Mouse (Mus musculus) midbrain, embryonic 15.5 days (tissue): ENCODE data around the gene Fras1. TPM values are rescaled to one million over a fixed set of nuclear protein-coding genes. Genes with fewer than 3 reads are reported as not detected.

Experiments used
- ATAC-seq: fragments of 200-750 bp; cut with Nextera tagmentation; replicated peaks from 2 replicates; pipeline ENCODE4 v1.8.0; 2017; ENCODE audit warnings: moderate TSS enrichment
- H3K27ac ChIP-seq: fragments of 300-500 bp; sonication (generic); 2 replicates; pipeline ENCODE4 v1.5.1; 2015; ENCODE audit warnings: mild to moderate bottlenecking, inconsistent platforms
- H3K27me3 ChIP-seq: fragments of 300-500 bp; sonication (generic); replicated peaks from 2 replicates; pipeline ENCODE4 v1.6.1; 2015; ENCODE audit warnings: inconsistent platforms
- H3K36me3 ChIP-seq: fragments of 300-500 bp; sonication (generic); replicated peaks from 2 replicates; pipeline ENCODE4 v1.6.1; 2015; ENCODE audit warnings: inconsistent platforms
- H3K4me1 ChIP-seq: fragments of 300-500 bp; sonication (generic); 2 replicates; pipeline ENCODE4 v1.6.1; 2015; ENCODE audit warnings: inconsistent platforms
- H3K4me2 ChIP-seq: fragments of 300-500 bp; sonication (generic); 2 replicates; pipeline ENCODE4 v1.6.1; 2015; ENCODE audit warnings: inconsistent platforms, mild to moderate bottlenecking, moderate library complexity
- H3K4me3 ChIP-seq: fragments of 300-500 bp; sonication (generic); 2 replicates; pipeline ENCODE4 v1.5.1; 2015; ENCODE audit warnings: mild to moderate bottlenecking, inconsistent platforms
- H3K9ac ChIP-seq: fragments of 300-500 bp; sonication (generic); 2 replicates; pipeline ENCODE4 v1.6.1; 2015; ENCODE audit warnings: mild to moderate bottlenecking, inconsistent platforms
- H3K9me3 ChIP-seq: fragments of 300-500 bp; sonication (generic); 2 replicates; pipeline ENCODE4 v1.6.1; 2016; ENCODE audit warnings: inconsistent platforms
- WGBS: fragments of 180-500 bp; shearing (Covaris S2); methylation state at CpG from one replicate; pipeline ENCODE4 v1.1.7; 2015; ENCODE audit warnings: mixed read lengths; 5-methylcytosine and 5-hydroxymethylcytosine counted together
- polyA plus RNA-seq: library from polyadenylated mRNA; unstranded; fragments of >200 nt; fragmentation: Nextera tagmentation; extraction: Ambion mirVana; gene quantifications from 2 replicates; pipeline ENCODE4 v1.2.1, GENCODE M21; 2015

Gene Fras1
- polyA plus RNA-seq, 1 experiment from 2014 or later, result 6.4 TPM

- Histone ChIP-seq H3K4me2 (peak overlapping the region; percentile 67), H3K9ac (no peak overlapping the region), H3K27me3 (0 out of 2 replicates have a peak, but pooled peaks cover 5% of the 10 kb centered on the region), H3K4me3 (no peak overlapping the region), H3K36me3 (no peaks in the 10 kb centered on the region), H3K9me3 (no peaks in the 10 kb centered on the region), H3K27ac (no peak overlapping the region), H3K4me1 (peaks cover 5% of the 10 kb centered on the region)
- no peak for ATAC-seq
- WGBS, result 53% methylated on average over 10 of the region's 10 CpGs
Measured at GRCm38 (mm10) chr5:96793953-96794635, 420.3 kb downstream of the Fras1 start.

- WGBS, result 92% methylated on average over 1 of the region's 1 CpGs
- 0 out of 2 replicates have a peak, but pooled peaks cover 5% of the 10 kb centered on the region for H3K27me3 ChIP-seq
- H3K4me3 ChIP-seq, result no peak overlapping the region
- H3K36me3 ChIP-seq, result no peaks in the 10 kb centered on the region
- no peak overlapping the region for H3K27ac ChIP-seq
- no peak overlapping the region for H3K9ac ChIP-seq
- H3K4me2 ChIP-seq, result no peak overlapping the region
- no peak for ATAC-seq
- no peaks in the 10 kb centered on the region for H3K9me3 ChIP-seq
- peaks cover 5% of the 10 kb centered on the region for H3K4me1 ChIP-seq
Measured at GRCm38 (mm10) chr5:96795752-96796151, 422.0 kb downstream of the Fras1 start.

- H3K4me2 ChIP-seq, result no peak overlapping the region
- ATAC-seq, result no peak
- no peak overlapping the region for H3K4me3 ChIP-seq
- H3K36me3 ChIP-seq, result no peaks in the 10 kb centered on the region
- H3K27me3 ChIP-seq, result 0 out of 2 replicates have a peak, but pooled peaks cover 5% of the 10 kb centered on the region
- H3K27ac ChIP-seq, result no peak overlapping the region
- H3K9ac ChIP-seq, result no peak overlapping the region
- 94% methylated on average over 6 of the region's 6 CpGs for WGBS
- H3K4me1 ChIP-seq, result peaks cover 5% of the 10 kb centered on the region
- H3K9me3 ChIP-seq, result no peaks in the 10 kb centered on the region
Measured at GRCm38 (mm10) chr5:96797465-96797864, 423.7 kb downstream of the Fras1 start.

GRCm38 (mm10) chr5:96799165-96799564, 425.4 kb downstream of the Fras1 start:
- H3K4me1 ChIP-seq, result no peaks in the 10 kb centered on the region
- no peaks in the 10 kb centered on the region for H3K36me3 ChIP-seq
- ATAC-seq, result no peak
- 90% methylated on average over 9 of the region's 9 CpGs for WGBS
- H3K27ac ChIP-seq, result no peak overlapping the region
- H3K27me3 ChIP-seq, result no peaks in the 10 kb centered on the region
- no peaks in the 10 kb centered on the region for H3K9me3 ChIP-seq
- no peak overlapping the region for H3K4me2 ChIP-seq
- H3K4me3 ChIP-seq, result no peak overlapping the region
- no peak overlapping the region for H3K9ac ChIP-seq

- Histone ChIP-seq H3K36me3 (no peaks in the 10 kb centered on the region), H3K4me1 (no peaks in the 10 kb centered on the region), H3K27me3 (no peaks in the 10 kb centered on the region), H3K9ac (no peak overlapping the region), H3K4me3 (no peak overlapping the region), H3K9me3 (no peaks in the 10 kb centered on the region), H3K4me2 (no peak overlapping the region), H3K27ac (no peak overlapping the region)
- WGBS, result 91% methylated on average over 9 of the region's 9 CpGs
- ATAC-seq, result no peak
Measured at GRCm38 (mm10) chr5:96799969-96800368, 426.2 kb downstream of the Fras1 start.

GRCm38 (mm10) chr5:96802185-96802584, 428.4 kb downstream of the Fras1 start:
- Histone ChIP-seq H3K9me3 (no peaks in the 10 kb centered on the region), H3K27ac (no peak overlapping the region), H3K36me3 (no peaks in the 10 kb centered on the region), H3K4me1 (no peaks in the 10 kb centered on the region), H3K9ac (no peak overlapping the region), H3K27me3 (no peaks in the 10 kb centered on the region), H3K4me3 (no peak overlapping the region), H3K4me2 (no peak overlapping the region)
- WGBS, result 33% methylated on average over 7 of the region's 7 CpGs
- no peak for ATAC-seq

GRCm38 (mm10) chr5:96803091-96803490, 429.3 kb downstream of the Fras1 start:
- no peaks in the 10 kb centered on the region for H3K9me3 ChIP-seq
- no peaks in the 10 kb centered on the region for H3K4me1 ChIP-seq
- H3K4me2 ChIP-seq, result no peak overlapping the region
- H3K9ac ChIP-seq, result no peak overlapping the region
- H3K27ac ChIP-seq, result no peak overlapping the region
- H3K27me3 ChIP-seq, result no peaks in the 10 kb centered on the region
- no peaks in the 10 kb centered on the region for H3K36me3 ChIP-seq
- WGBS, result 57% methylated on average over 3 of the region's 3 CpGs
- no peak for ATAC-seq
- H3K4me3 ChIP-seq, result no peak overlapping the region

GRCm38 (mm10) chr5:96804304-96804703, 430.5 kb downstream of the Fras1 start:
- no peak for ATAC-seq
- Histone ChIP-seq H3K4me1 (no peaks in the 10 kb centered on the region), H3K36me3 (no peaks in the 10 kb centered on the region), H3K4me3 (no peak overlapping the region), H3K4me2 (no peak overlapping the region), H3K27ac (no peak overlapping the region), H3K9ac (no peak overlapping the region), H3K9me3 (no peaks in the 10 kb centered on the region), H3K27me3 (no peaks in the 10 kb centered on the region)
- 91% methylated on average over 4 of the region's 4 CpGs for WGBS

- WGBS, result 80% methylated on average over 3 of the region's 3 CpGs
- Histone ChIP-seq H3K27ac (no peak overlapping the region), H3K27me3 (no peaks in the 10 kb centered on the region), H3K36me3 (no peaks in the 10 kb centered on the region), H3K4me2 (no peak overlapping the region), H3K4me3 (no peak overlapping the region), H3K9me3 (no peaks in the 10 kb centered on the region), H3K9ac (no peak overlapping the region), H3K4me1 (no peaks in the 10 kb centered on the region)
- ATAC-seq, result no peak
Measured at GRCm38 (mm10) chr5:96804813-96805212, 431.1 kb downstream of the Fras1 start.

GRCm38 (mm10) chr5:96810620-96811019, 436.9 kb downstream of the Fras1 start:
- Histone ChIP-seq H3K27ac (no peak overlapping the region), H3K4me3 (no peak overlapping the region), H3K4me2 (no peak overlapping the region), H3K4me1 (no peaks in the 10 kb centered on the region; the same call in 1 of the 2 replicates), H3K9me3 (no peaks in the 10 kb centered on the region), H3K27me3 (no peaks in the 10 kb centered on the region), H3K9ac (no peak overlapping the region), H3K36me3 (no peaks in the 10 kb centered on the region)
- 62% methylated on average over 4 of the region's 4 CpGs for WGBS
- ATAC-seq, result no peak

GRCm38 (mm10) chr5:96824769-96825327, 451.1 kb downstream of the Fras1 start:
- H3K9me3 ChIP-seq, result no peaks in the 10 kb centered on the region
- no peaks in the 10 kb centered on the region for H3K36me3 ChIP-seq
- no peaks in the 10 kb centered on the region for H3K27me3 ChIP-seq
- no peak overlapping the region for H3K4me2 ChIP-seq
- WGBS, result 90% methylated on average over 13 of the region's 13 CpGs
- no peak overlapping the region for H3K4me3 ChIP-seq
- no peak overlapping the region for H3K27ac ChIP-seq
- no peaks in the 10 kb centered on the region for H3K4me1 ChIP-seq
- ATAC-seq, result no peak
- H3K9ac ChIP-seq, result no peak overlapping the region

- WGBS, result 82% methylated on average over 1 of the region's 1 CpGs
- Histone ChIP-seq H3K4me3 (no peak overlapping the region), H3K36me3 (no peaks in the 10 kb centered on the region), H3K27me3 (no peaks in the 10 kb centered on the region), H3K4me1 (no peaks in the 10 kb centered on the region), H3K27ac (no peak overlapping the region), H3K4me2 (no peak overlapping the region), H3K9me3 (no peaks in the 10 kb centered on the region), H3K9ac (no peak overlapping the region)
- no peak for ATAC-seq
Measured at GRCm38 (mm10) chr5:96827176-96827575, 453.4 kb downstream of the Fras1 start.
